Mouse (Mus musculus) lung, postnatal 0 days (tissue): ENCODE data around the gene Adamts4.
A peak's percentile ranks its signal among the peaks of the same experiment; 100 is the strongest.

Experiments
- CTCF ChIP-seq: IDR thresholded peaks from 2 replicates; pipeline ENCODE4 v1.5.1; 2016; ENCODE audit warnings: antibody characterized with exemption, mild to moderate bottlenecking
- EP300 ChIP-seq: IDR thresholded peaks from 2 replicates; pipeline ENCODE4 v1.6.1; 2016; ENCODE audit warnings: antibody characterized with exemption, mild to moderate bottlenecking, control low read depth

GRCm38 (mm10) chr1:171246709-171247452 lies 3.3 kb upstream of the Adamts4 start:
- TF ChIP-seq CTCF (peak; percentile 91), EP300 (peak; percentile 77)
